Mouse (Mus musculus) lung, postnatal 0 days (tissue): Measurements from ENCODE around the gene Setd6. TPM values are rescaled to one million over a fixed set of nuclear protein-coding genes. Genes with fewer than 3 reads are reported as not detected.

Experiments
- ATAC-seq: fragments of 200-750 bp; cut with Nextera tagmentation; 2 replicates; pipeline ENCODE4 v1.8.0; 2017; ENCODE audit warnings: moderate library complexity
- DNase-seq: peaks from one replicate; pipeline ENCODE4 v3.0.0-alpha.2; 2016; ENCODE audit warnings: low spot score
- H3K27ac ChIP-seq: fragments of 300-500 bp; sonication (generic); 2 replicates; pipeline ENCODE4 v1.5.1; 2014; ENCODE audit warnings: antibody characterized with exemption, mild to moderate bottlenecking, low read length, mixed read lengths
- H3K27me3 ChIP-seq: fragments of 300-500 bp; sonication (generic); replicated peaks from 2 replicates; pipeline ENCODE4 v1.6.1; 2014; ENCODE audit warnings: low read length, mixed read lengths; ENCODE audit not compliant: insufficient read depth
- H3K36me3 ChIP-seq: fragments of 300-500 bp; sonication (generic); 2 replicates; pipeline ENCODE4 v1.6.1; 2014; ENCODE audit warnings: low read length, mixed read lengths; ENCODE audit not compliant: insufficient read depth
- H3K4me1 ChIP-seq: fragments of 300-500 bp; sonication (generic); 2 replicates; pipeline ENCODE4 v1.6.1; 2014; ENCODE audit warnings: antibody characterized with exemption, low read depth, low read length, mixed read lengths; ENCODE audit not compliant: insufficient read depth
- H3K4me2 ChIP-seq: fragments of 300-500 bp; sonication (generic); replicated peaks from 2 replicates; pipeline ENCODE4 v1.6.1; 2014; ENCODE audit warnings: low read depth, mild to moderate bottlenecking, low read length, moderate library complexity, mixed read lengths
- H3K4me3 ChIP-seq: fragments of 300-500 bp; sonication (generic); 2 replicates; pipeline ENCODE4 v1.5.1; 2014; ENCODE audit warnings: low read depth, low read length
- H3K9ac ChIP-seq: fragments of 300-500 bp; sonication (generic); replicated peaks from 2 replicates; pipeline ENCODE4 v1.6.1; 2014; ENCODE audit warnings: low read depth, mild to moderate bottlenecking
- H3K9me3 ChIP-seq: fragments of 300-500 bp; sonication (generic); 2 replicates; pipeline ENCODE4 v1.6.1; 2016; ENCODE audit warnings: low read length, mixed read lengths
- CTCF ChIP-seq: IDR thresholded peaks from 2 replicates; pipeline ENCODE4 v1.5.1; 2016; ENCODE audit warnings: antibody characterized with exemption, mild to moderate bottlenecking
- EP300 ChIP-seq: IDR thresholded peaks from 2 replicates; pipeline ENCODE4 v1.6.1; 2016; ENCODE audit warnings: antibody characterized with exemption, mild to moderate bottlenecking, control low read depth
- WGBS: fragments of 180-500 bp; shearing (Covaris S2); extraction: QIAGEN DNeasy Blood & Tissue Kit; methylation state at CpG from one replicate; pipeline ENCODE4 v1.1.7; 2014; 5-methylcytosine and 5-hydroxymethylcytosine counted together
- polyA plus RNA-seq: library from polyadenylated mRNA; unstranded; fragments of >200 nt; fragmentation: Nextera tagmentation; extraction: Ambion mirVana; gene quantifications from 2 replicates; pipeline ENCODE4 v1.2.1, GENCODE M21; 2015

Gene Setd6
- polyA plus RNA-seq, 1 experiment from 2014 or later, result 7.8 TPM

GRCm38 (mm10) chr8:95677591-95678023 is 38.1 kb upstream of the Setd6 start:
- ATAC-seq, result peak; percentile 54
- 0 out of 2 replicates have a peak, but pooled peaks cover 7% of the 10 kb centered on the region for H3K4me1 ChIP-seq
- peaks cover 33% of the 10 kb centered on the region for H3K27me3 ChIP-seq
- H3K27ac ChIP-seq, result no peak overlapping the region
- no peak for DNase-seq
- H3K4me3 ChIP-seq, result peak overlapping the region; percentile 45
- no peaks in the 10 kb centered on the region for H3K36me3 ChIP-seq
- whole genome bisulfite sequencing, result 2% methylated on average over 9 of the region's 48 CpGs
- no peaks in the 10 kb centered on the region for H3K9me3 ChIP-seq
- peak overlapping the region; percentile 92 for H3K4me2 ChIP-seq
- TF ChIP-seq EP300 (no peak), CTCF (no peak)
- 0 out of 2 replicates have a peak overlapping the region, but pooled peaks have one; percentile 16 for H3K9ac ChIP-seq

- no peaks in the 10 kb centered on the region for H3K36me3 ChIP-seq
- H3K9ac ChIP-seq, result 0 out of 2 replicates have a peak overlapping the region, but pooled peaks have one; percentile 16
- H3K4me2 ChIP-seq, result peak overlapping the region; percentile 92
- 0 out of 2 replicates have a peak, but pooled peaks cover 7% of the 10 kb centered on the region for H3K4me1 ChIP-seq
- TF ChIP-seq CTCF (no peak), EP300 (no peak)
- no peaks in the 10 kb centered on the region for H3K9me3 ChIP-seq
- under 1% methylated on average over 59 of the region's 70 CpGs for WGBS
- H3K4me3 ChIP-seq, result peak overlapping the region; percentile 45
- no peak overlapping the region for H3K27ac ChIP-seq
- peaks cover 33% of the 10 kb centered on the region for H3K27me3 ChIP-seq
- ATAC-seq (peak; percentile 49), DNase-seq (no peak)
These were observed 37.6 kb upstream of the Setd6 start for GRCm38 (mm10) chr8:95678024-95678611.

- ATAC-seq (peak; percentile 76), DNase-seq (peak; percentile 73)
- no peaks in the 10 kb centered on the region for H3K36me3 ChIP-seq
- no peaks in the 10 kb centered on the region for H3K9me3 ChIP-seq
- H3K9ac ChIP-seq, result no peak overlapping the region
- no peak overlapping the region for H3K4me2 ChIP-seq
- H3K4me1 ChIP-seq, result no peaks in the 10 kb centered on the region
- WGBS, result 46% methylated on average over 10 of the region's 10 CpGs
- TF ChIP-seq EP300 (no peak), CTCF (no peak)
- no peaks in the 10 kb centered on the region for H3K27me3 ChIP-seq
- no peak overlapping the region for H3K27ac ChIP-seq
- no peak overlapping the region for H3K4me3 ChIP-seq
These were observed 27.5 kb upstream of the Setd6 start for GRCm38 (mm10) chr8:95688073-95688672.

- no peak for DNase-seq
- Histone ChIP-seq H3K4me1 (no peaks in the 10 kb centered on the region), H3K4me3 (no peak overlapping the region), H3K36me3 (no peaks in the 10 kb centered on the region), H3K9me3 (no peaks in the 10 kb centered on the region), H3K4me2 (no peak overlapping the region), H3K27me3 (0 out of 2 replicates have a peak, but pooled peaks cover 6% of the 10 kb centered on the region), H3K27ac (no peak overlapping the region), H3K9ac (no peak overlapping the region)
- TF ChIP-seq EP300 (no peak), CTCF (no peak)
- 68% methylated on average over 13 of the region's 13 CpGs for WGBS
- ATAC-seq, result no peak
These were observed 24.6 kb upstream of the Setd6 start for GRCm38 (mm10) chr8:95690929-95691541.

- no peak overlapping the region for H3K4me3 ChIP-seq
- no peak overlapping the region for H3K4me2 ChIP-seq
- H3K27me3 ChIP-seq, result 0 out of 2 replicates have a peak, but pooled peaks cover 22% of the 10 kb centered on the region
- H3K36me3 ChIP-seq, result no peaks in the 10 kb centered on the region
- ATAC-seq (no peak), DNase-seq (no peak)
- H3K9me3 ChIP-seq, result no peaks in the 10 kb centered on the region
- TF ChIP-seq CTCF (no peak), EP300 (no peak)
- no peak overlapping the region for H3K27ac ChIP-seq
- no peak overlapping the region for H3K9ac ChIP-seq
- WGBS, result 27% methylated on average over 6 of the region's 6 CpGs
- H3K4me1 ChIP-seq, result no peaks in the 10 kb centered on the region
These were observed 21.1 kb upstream of the Setd6 start for GRCm38 (mm10) chr8:95694631-95695030.

GRCm38 (mm10) chr8:95696661-95697060 is 19.0 kb upstream of the Setd6 start:
- no peak for DNase-seq
- no peak overlapping the region for H3K9ac ChIP-seq
- 48% methylated on average over 8 of the region's 8 CpGs for WGBS
- H3K9me3 ChIP-seq, result no peaks in the 10 kb centered on the region
- no peaks in the 10 kb centered on the region for H3K4me1 ChIP-seq
- no peak overlapping the region for H3K27ac ChIP-seq
- H3K4me3 ChIP-seq, result no peak overlapping the region
- no peak for ATAC-seq
- no peak for TF ChIP-seq CTCF
- no peak for TF ChIP-seq EP300
- no peak overlapping the region for H3K4me2 ChIP-seq
- H3K27me3 ChIP-seq, result 0 out of 2 replicates have a peak, but pooled peaks cover 22% of the 10 kb centered on the region
- H3K36me3 ChIP-seq, result no peaks in the 10 kb centered on the region
